Mouse (Mus musculus): ENCODE measurements at regions not wholly inside any gene's neighbourhood (a gene's known extent, or its start where the extent isn't known, plus 50 kb on each side); places are given as distances from the start of the nearest gene placed in this dataset.

GRCm38 (mm10) chr12:44056493-44057163, 153.5 kb downstream of the Dnajb9 start:
- TF ChIP-seq CTCF (IDR thresholded peaks at IDR 0.05; ENCODE audit: low read depth, low read length), result no peak
- TF ChIP-seq TAL1 (conservative IDR thresholded peaks at IDR 0.05; ENCODE audit: low read depth, low read length), result no peak
